Mouse (Mus musculus) spleen, adult 2 months (tissue): ENCODE results near the gene Cbx8. TPM values are rescaled to one million over a fixed set of nuclear protein-coding genes. Genes with fewer than 3 reads are reported as not detected.

Experiments used
- DNase-seq, 2 experiments: peaks; one replicate each; pipeline versions ENCODE4 v3.0.0 to v3.0.0-alpha.2; 2012 to 2021; ENCODE audit warnings: low spot score in 2 of 2, low read depth in 1 of 2
- H3K27ac ChIP-seq: fragments of 200-500 bp; 2 replicates; pipeline ENCODE4 v1.5.1; 2012; ENCODE audit warnings: low read length, inconsistent platforms; ENCODE audit not compliant: insufficient read depth
- H3K27me3 ChIP-seq: fragments of 200-500 bp; 2 replicates; pipeline ENCODE4 v1.6.1; 2012; ENCODE audit warnings: mild to moderate bottlenecking, moderate library complexity, low read length, inconsistent platforms; ENCODE audit not compliant: control insufficient read depth, insufficient read depth
- H3K36me3 ChIP-seq: fragments of 200-500 bp; 2 replicates; pipeline ENCODE4 v1.6.1; 2012; ENCODE audit warnings: mild to moderate bottlenecking, low read length, inconsistent platforms; ENCODE audit not compliant: control insufficient read depth, insufficient read depth
- H3K4me1 ChIP-seq: fragments of 200-500 bp; 2 replicates; pipeline ENCODE4 v1.6.1; 2011; ENCODE audit warnings: inconsistent platforms; ENCODE audit not compliant: control insufficient read depth, insufficient read depth, insufficient read length
- H3K4me3 ChIP-seq: fragments of 200-500 bp; 2 replicates; pipeline ENCODE4 v1.5.1; 2011; ENCODE audit warnings: mild to moderate bottlenecking, inconsistent platforms; ENCODE audit not compliant: insufficient read depth, insufficient read length; ENCODE audit errors: extremely low read depth
- CTCF ChIP-seq: fragments of 200-500 bp; IDR thresholded peaks from 2 replicates; pipeline ENCODE4 v1.5.1; 2011; ENCODE audit warnings: mild to moderate bottlenecking, inconsistent platforms; ENCODE audit not compliant: insufficient read depth, insufficient read length, insufficient replicate concordance; ENCODE audit errors: extremely low read depth
- POLR2A ChIP-seq: fragments of 200-500 bp; IDR thresholded peaks from 2 replicates; pipeline ENCODE4 v1.6.1; 2011; ENCODE audit warnings: low read depth, low read length, inconsistent platforms
- WGBS: fragments of 180-500 bp; shearing (Covaris S2); methylation state at CpG from one replicate; pipeline ENCODE4 v1.1.7; 2018; 5-methylcytosine and 5-hydroxymethylcytosine counted together
- polyA plus RNA-seq: library from polyadenylated mRNA; depleted of rRNA; stranded (reverse); fragments of >200 nt; gene quantifications from 2 replicates; pipeline ENCODE4 v1.2.3, GENCODE M21; 2012

Cbx8 gene
- polyA plus RNA-seq, 1 experiment, result 4.5 TPM

- H3K27ac ChIP-seq, result no peak overlapping the region
- TF ChIP-seq POLR2A (no peak), CTCF (no peak)
- peaks cover 8% of the 10 kb centered on the region; the same call in 1 of the 2 replicates for H3K36me3 ChIP-seq
- 4% methylated on average over 31 of the region's 31 CpGs for WGBS
- peaks cover 43% of the 10 kb centered on the region for H3K27me3 ChIP-seq
- DNase-seq, result no peak
- H3K4me3 ChIP-seq, result peak overlapping the region; percentile 63; the same call in 1 of the 2 replicates
- peaks cover 30% of the 10 kb centered on the region for H3K4me1 ChIP-seq
Observed at GRCm38 (mm10) chr11:119041750-119042465, 1.1 kb upstream of the Cbx8 start.

- TF ChIP-seq CTCF (no peak), POLR2A (no peak)
- Histone ChIP-seq H3K27ac (no peak overlapping the region), H3K36me3 (peaks cover 8% of the 10 kb centered on the region; the same call in 1 of the 2 replicates), H3K27me3 (peaks cover 38% of the 10 kb centered on the region), H3K4me1 (peaks cover 24% of the 10 kb centered on the region), H3K4me3 (peak overlapping the region; percentile 63)
- DNase-seq, result no peak
- under 1% methylated on average over 31 of the region's 31 CpGs for WGBS
Observed at GRCm38 (mm10) chr11:119041325-119041716, 552 bp upstream of the Cbx8 start.

- Histone ChIP-seq H3K27ac (no peak overlapping the region; the same call in 1 of the 2 replicates), H3K4me1 (peaks cover 23% of the 10 kb centered on the region), H3K4me3 (peak overlapping the region; percentile 83), H3K36me3 (peaks cover 8% of the 10 kb centered on the region; the same call in 1 of the 2 replicates), H3K27me3 (peaks cover 35% of the 10 kb centered on the region)
- 18% methylated on average over 21 of the region's 21 CpGs for WGBS
- no peak for TF ChIP-seq POLR2A
- no peak for TF ChIP-seq CTCF
- DNase-seq, result no peak
Observed at GRCm38 (mm10) chr11:119039732-119040512, 847 bp downstream of the Cbx8 start.

GRCm38 (mm10) chr11:119038744-119039484, 1.9 kb downstream of the Cbx8 start:
- DNase-seq, result no peak
- Histone ChIP-seq H3K27ac (no peak overlapping the region), H3K27me3 (peaks cover 33% of the 10 kb centered on the region), H3K4me1 (peaks cover 23% of the 10 kb centered on the region), H3K4me3 (no peak overlapping the region), H3K36me3 (peaks cover 8% of the 10 kb centered on the region; the same call in 1 of the 2 replicates)
- 93% methylated on average over 22 of the region's 22 CpGs for WGBS
- TF ChIP-seq CTCF (no peak), POLR2A (no peak)

GRCm38 (mm10) chr11:119037780-119038401, 2.9 kb downstream of the Cbx8 start:
- Histone ChIP-seq H3K4me3 (no peak overlapping the region), H3K4me1 (peaks cover 22% of the 10 kb centered on the region), H3K27me3 (peaks cover 25% of the 10 kb centered on the region), H3K36me3 (peaks cover 8% of the 10 kb centered on the region; the same call in 1 of the 2 replicates), H3K27ac (no peak overlapping the region)
- 90% methylated on average over 18 of the region's 18 CpGs for WGBS
- TF ChIP-seq CTCF (no peak), POLR2A (no peak)
- no peak for DNase-seq

GRCm38 (mm10) chr11:119036934-119037779, 3.6 kb downstream of the Cbx8 start:
- peaks cover 8% of the 10 kb centered on the region; the same call in 1 of the 2 replicates for H3K36me3 ChIP-seq
- TF ChIP-seq CTCF (no peak), POLR2A (no peak)
- DNase-seq, result no peak
- H3K4me1 ChIP-seq, result peaks cover 14% of the 10 kb centered on the region
- H3K27me3 ChIP-seq, result peaks cover 17% of the 10 kb centered on the region
- WGBS, result 45% methylated on average over 57 of the region's 57 CpGs
- H3K27ac ChIP-seq, result no peak overlapping the region
- H3K4me3 ChIP-seq, result no peak overlapping the region
